Mouse (Mus musculus) embryonic fibroblast, embryonic 13.5 days (primary cell): Measurements from ENCODE around the gene Mapkbp1.

Experiments
- CTCF ChIP-seq: IDR thresholded peaks from 2 replicates; pipeline ENCODE4 v1.5.1; 2011; ENCODE audit warnings: mild to moderate bottlenecking, control low read depth, low read length, moderate library complexity, borderline replicate concordance; ENCODE audit not compliant: insufficient read depth
- POLR2A ChIP-seq: IDR thresholded peaks from 2 replicates; pipeline ENCODE4 v1.6.1; 2011; ENCODE audit warnings: low read depth, mild to moderate bottlenecking, control low read depth, low read length, moderate library complexity

DNA sequence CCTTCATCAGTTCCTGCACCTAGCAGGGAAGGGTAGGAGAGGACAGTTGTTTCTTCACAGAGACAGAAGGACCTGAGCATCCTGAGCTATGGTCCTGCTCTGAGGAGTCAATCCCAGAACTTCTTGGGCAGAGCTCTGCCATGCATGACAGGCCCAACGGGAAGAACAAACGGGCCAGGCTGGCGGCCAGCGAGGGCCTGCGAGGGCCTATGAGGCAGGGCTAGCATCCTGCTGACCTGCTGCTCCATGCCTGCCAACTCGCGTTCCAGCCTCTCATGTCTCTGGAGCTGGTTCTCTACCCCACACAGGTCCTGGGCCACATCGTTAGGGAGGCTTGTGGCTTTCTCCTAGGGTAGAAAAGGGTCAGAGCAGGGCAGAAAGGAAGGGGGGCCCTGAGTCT is 89.7 kb downstream of the Mapkbp1 start:
- no peak for TF ChIP-seq CTCF
- no peak for TF ChIP-seq POLR2A
